Comparison of ENCODE assay signal across 8 mouse cellular contexts in genomic region chr1:67061456-67062085, GRCm38 (mm10). TPM values are rescaled to one million over a fixed set of nuclear protein-coding genes. Genes with fewer than 3 reads are reported as not detected.
DNase-seq lines count a peak whose midpoint lies in the region; ATAC-seq and TF ChIP-seq lines count a peak whose summit lies in the region.

No protein-coding gene starts in this region.

- peak; percentile 81 for TF ChIP-seq CTCF in liver, embryonic 14.5 days (IDR thresholded peaks at IDR 0.05; ENCODE audit: low read depth)

- WGBS in liver, embryonic 14.5 days (ENCODE audit: insufficient replicate concordance): 9% methylated on average over 7 of the region's 7 CpGs
- 8% methylated on average over 7 of the region's 7 CpGs for WGBS in neural tube, embryonic 11.5 days

- no peak overlapping the region for H3K4me2 ChIP-seq in liver, embryonic 14.5 days (ENCODE audit: low read depth)
- H3K4me2 ChIP-seq in neural tube, embryonic 11.5 days (ENCODE audit: low read depth): no peak overlapping the region

- TF ChIP-seq EP300 in liver, embryonic 14.5 days (IDR thresholded peaks at IDR 0.05; ENCODE audit: low read depth): no peak

- no peaks in the 10 kb centered on the region for H3K27me3 ChIP-seq in liver, embryonic 14.5 days (ENCODE audit: control insufficient read depth, insufficient read depth, low read length)
- H3K27me3 ChIP-seq in neural tube, embryonic 11.5 days (ENCODE audit: control insufficient read depth, insufficient read depth, low read length): no peaks in the 10 kb centered on the region

- H3K4me1 ChIP-seq in liver, embryonic 14.5 days (replicated peaks; ENCODE audit: control insufficient read depth in 2 of 2, insufficient read depth in 2 of 2, low read length in 1 of 2): no peaks in the 10 kb centered on the region
- no peaks in the 10 kb centered on the region for H3K4me1 ChIP-seq in neural tube, embryonic 11.5 days (ENCODE audit: control insufficient read depth, insufficient read depth, low read length)

- no peak overlapping the region for H3K4me3 ChIP-seq in liver, embryonic 14.5 days (ENCODE audit: insufficient read depth in 1 of 2, low read depth in 2 of 2, low read length in 2 of 2)
- H3K4me3 ChIP-seq in neural tube, embryonic 11.5 days (ENCODE audit: low read depth, low read length): no peak overlapping the region

- no peaks in the 10 kb centered on the region for H3K9me3 ChIP-seq in liver, embryonic 14.5 days (ENCODE audit: control insufficient read depth, low read length)
- H3K9me3 ChIP-seq in neural tube, embryonic 11.5 days (ENCODE audit: control insufficient read depth, low read length): no peaks in the 10 kb centered on the region

- H3K27ac ChIP-seq in liver, embryonic 14.5 days: no peak overlapping the region
- no peak overlapping the region for H3K27ac ChIP-seq in neural tube, embryonic 11.5 days (ENCODE audit: low read depth, low read length)

- H3K36me3 ChIP-seq in liver, embryonic 14.5 days (replicated peaks; ENCODE audit: control insufficient read depth, insufficient read depth, low read depth): no peaks in the 10 kb centered on the region
- H3K36me3 ChIP-seq in neural tube, embryonic 11.5 days (ENCODE audit: control insufficient read depth, insufficient read depth, low read length): no peaks in the 10 kb centered on the region

- DNase-seq in CD4-positive helper T cell, adult 2 months (ENCODE audit: low read depth, low spot score): peak; percentile 54
- peak; percentile 36 to 83 for DNase-seq in adrenal gland, adult (ENCODE audit: inconsistent age in 2 of 2, low spot score in 1 of 2)
- DNase-seq in embryo, embryonic 10 days (ENCODE audit: low spot score): peak; percentile 88
- DNase-seq in heart, adult 8-10 months (ENCODE audit: low spot score): peak; percentile 31
- DNase-seq in kidney, postnatal 10 days: peak; percentile 79
- peak; percentile 19 to 31 (median 20) for DNase-seq in liver, embryonic 14.5 days (ENCODE audit: low read depth in 3 of 3, low spot score in 3 of 3)
- peak; percentile 72 for DNase-seq in neural tube, embryonic 11.5 days (ENCODE audit: low spot score)
- peak; percentile 14 to 22 for DNase-seq in thymus, adult 18-20 months

- ATAC-seq in liver, embryonic 14.5 days (ENCODE audit: insufficient read depth): no peak; the same call in 1 of the 2 replicates
- ATAC-seq in neural tube, embryonic 11.5 days (ENCODE audit: insufficient read depth, low FRiP score, low TSS enrichment): peak; percentile 83; the same call in 1 of the 2 replicates

- no peak overlapping the region for H3K9ac ChIP-seq in liver, embryonic 14.5 days (replicated peaks)
- H3K9ac ChIP-seq in neural tube, embryonic 11.5 days (ENCODE audit: low read length): no peak overlapping the region

RNA-seq across cellular contexts. Expression of gene Lancl1, which starts 22.9 kb away (rescaled TPM):
- total RNA-seq in heart, adult 8-10 months (2022): 10 to 100 TPM; 34.5 to 38.8 (median 38.0) TPM
- 10.4 and 16.1 TPM in 2 replicates for polyA plus RNA-seq in liver, embryonic 14.5 days (2012; rRNA removed)
- polyA plus RNA-seq in liver, embryonic 14.5 days (2014; fragmentation: Nextera tagmentation; extraction: Ambion mirVana): 24.0 and 25.8 TPM in 2 replicates
- 111 and 119 TPM in 2 replicates for polyA plus RNA-seq in neural tube, embryonic 11.5 days (2014; fragmentation: Nextera tagmentation; extraction: Ambion mirVana)

Comparison
In these comparisons a context has a peak if more than half of its experiments do, and no peak if none do; other contexts are left out.
1. DNase-seq: peak in every context shown above with its lines; median percentile 88 in embryo, embryonic 10 days; 79 in kidney, postnatal 10 days; 72 in neural tube, embryonic 11.5 days; 60 in adrenal gland, adult; 54 in CD4-positive helper T cell, adult 2 months; 31 in heart, adult 8-10 months; 20 in liver, embryonic 14.5 days; 18 in thymus, adult 18-20 months.